Comparison of ENCODE assay signal across 8 mouse cellular contexts in the genomic region with DNA sequence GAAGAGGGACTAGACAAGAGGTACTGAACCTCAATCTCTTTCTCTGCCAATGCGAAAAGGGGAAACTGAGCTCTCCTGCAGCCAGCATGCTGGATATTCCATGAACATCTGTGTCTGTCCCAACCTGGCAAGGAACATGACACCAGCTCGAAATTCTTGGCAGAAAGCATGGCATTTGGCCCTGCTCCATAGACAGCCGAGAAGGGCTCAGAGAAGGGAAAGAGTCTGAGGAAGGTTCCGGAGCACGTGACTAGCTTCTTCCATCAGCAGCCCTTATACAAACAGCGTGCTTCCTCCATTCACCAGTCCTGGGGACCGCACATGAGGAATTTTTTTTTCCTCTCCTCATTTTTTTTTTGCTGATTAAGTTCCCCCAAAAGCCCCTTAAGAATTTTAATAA. TPM values are rescaled to one million over a fixed set of nuclear protein-coding genes. Genes with fewer than 3 reads are reported as not detected.
DNase-seq lines count a peak whose midpoint lies in the region; ATAC-seq and TF ChIP-seq lines count a peak whose summit lies in the region.

No protein-coding gene starts in this region.

- no peaks in the 10 kb centered on the region for H3K9me3 ChIP-seq in forebrain, embryonic 13.5 days (replicated peaks)
- no peaks in the 10 kb centered on the region for H3K9me3 ChIP-seq in forebrain, embryonic 12.5 days
- no peaks in the 10 kb centered on the region for H3K9me3 ChIP-seq in lung, embryonic 15.5 days
- H3K9me3 ChIP-seq in embryonic facial prominence, embryonic 14.5 days (ENCODE audit: control insufficient read depth, low read length) = no peaks in the 10 kb centered on the region
- no peaks in the 10 kb centered on the region for H3K9me3 ChIP-seq in intestine, postnatal 0 days (ENCODE audit: control insufficient read depth)

- peak; percentile 26; the same call in 1 of the 2 replicates for ATAC-seq in forebrain, embryonic 13.5 days
- no peak for ATAC-seq in forebrain, embryonic 12.5 days (ENCODE audit: low FRiP score)
- ATAC-seq in lung, embryonic 15.5 days (ENCODE audit: borderline replicate concordance, extremely low read depth, low FRiP score, low TSS enrichment) = no peak
- 0 out of 2 replicates have a peak, but pooled peaks have one; percentile 22 for ATAC-seq in embryonic facial prominence, embryonic 14.5 days (ENCODE audit: low read depth)
- no peak for ATAC-seq in intestine, postnatal 0 days

- H3K36me3 ChIP-seq in forebrain, embryonic 13.5 days (ENCODE audit: poor library complexity, severe bottlenecking) = no peaks in the 10 kb centered on the region
- no peaks in the 10 kb centered on the region for H3K36me3 ChIP-seq in forebrain, embryonic 12.5 days (replicated peaks)
- H3K36me3 ChIP-seq in lung, embryonic 15.5 days = no peaks in the 10 kb centered on the region
- H3K36me3 ChIP-seq in embryonic facial prominence, embryonic 14.5 days (ENCODE audit: control insufficient read depth, insufficient read depth, low read length) = no peaks in the 10 kb centered on the region
- H3K36me3 ChIP-seq in intestine, postnatal 0 days (ENCODE audit: control insufficient read depth, insufficient read depth) = no peaks in the 10 kb centered on the region

- H3K9ac ChIP-seq in forebrain, embryonic 13.5 days = no peak overlapping the region
- no peak overlapping the region for H3K9ac ChIP-seq in forebrain, embryonic 12.5 days
- no peak overlapping the region for H3K9ac ChIP-seq in lung, embryonic 15.5 days
- no peak overlapping the region for H3K9ac ChIP-seq in embryonic facial prominence, embryonic 14.5 days (ENCODE audit: low read depth, low read length)
- H3K9ac ChIP-seq in intestine, postnatal 0 days (ENCODE audit: low read depth, low read length) = no peak overlapping the region

- no peaks in the 10 kb centered on the region for H3K4me1 ChIP-seq in forebrain, embryonic 13.5 days
- 0 out of 2 replicates have a peak, but pooled peaks cover 2% of the 10 kb centered on the region for H3K4me1 ChIP-seq in forebrain, embryonic 12.5 days
- H3K4me1 ChIP-seq in lung, embryonic 15.5 days = peaks cover 15% of the 10 kb centered on the region
- no peaks in the 10 kb centered on the region; the same call in 1 of the 2 replicates for H3K4me1 ChIP-seq in embryonic facial prominence, embryonic 14.5 days (ENCODE audit: control insufficient read depth, insufficient read depth, low read length)
- H3K4me1 ChIP-seq in intestine, postnatal 0 days (replicated peaks; ENCODE audit: control insufficient read depth, insufficient read depth, low read length) = 0 out of 2 replicates have a peak, but pooled peaks cover 6% of the 10 kb centered on the region

- no peak overlapping the region for H3K4me3 ChIP-seq in forebrain, embryonic 13.5 days
- no peak overlapping the region for H3K4me3 ChIP-seq in forebrain, embryonic 12.5 days (replicated peaks)
- no peak overlapping the region for H3K4me3 ChIP-seq in lung, embryonic 15.5 days
- H3K4me3 ChIP-seq in embryonic facial prominence, embryonic 14.5 days (ENCODE audit: low read depth, low read length) = no peak overlapping the region
- H3K4me3 ChIP-seq in intestine, postnatal 0 days (ENCODE audit: low read depth, low read length) = no peak overlapping the region

- no peak overlapping the region for H3K27ac ChIP-seq in forebrain, embryonic 13.5 days
- H3K27ac ChIP-seq in forebrain, embryonic 12.5 days = no peak overlapping the region
- H3K27ac ChIP-seq in lung, embryonic 15.5 days = peak overlapping the region; percentile 11; the same call in 1 of the 2 replicates
- no peak overlapping the region for H3K27ac ChIP-seq in embryonic facial prominence, embryonic 14.5 days (replicated peaks; ENCODE audit: low read depth, low read length)
- no peak overlapping the region for H3K27ac ChIP-seq in intestine, postnatal 0 days (ENCODE audit: low read depth, low read length)

- WGBS in forebrain, embryonic 13.5 days = 68% methylated on average over 7 of the region's 7 CpGs
- 76% methylated on average over 7 of the region's 7 CpGs for WGBS in forebrain, embryonic 12.5 days
- WGBS in lung, embryonic 15.5 days = 26% methylated on average over 7 of the region's 7 CpGs
- WGBS in embryonic facial prominence, embryonic 14.5 days = 43% methylated on average over 7 of the region's 7 CpGs
- 60% methylated on average over 7 of the region's 7 CpGs for WGBS in intestine, postnatal 0 days

- H3K4me2 ChIP-seq in forebrain, embryonic 13.5 days = no peak overlapping the region
- H3K4me2 ChIP-seq in forebrain, embryonic 12.5 days = no peak overlapping the region
- H3K4me2 ChIP-seq in lung, embryonic 15.5 days = no peak overlapping the region
- no peak overlapping the region for H3K4me2 ChIP-seq in embryonic facial prominence, embryonic 14.5 days (ENCODE audit: low read depth, low read length)
- no peak overlapping the region for H3K4me2 ChIP-seq in intestine, postnatal 0 days (replicated peaks; ENCODE audit: low read depth)

- no peaks in the 10 kb centered on the region for H3K27me3 ChIP-seq in forebrain, embryonic 13.5 days
- H3K27me3 ChIP-seq in forebrain, embryonic 12.5 days = no peaks in the 10 kb centered on the region
- H3K27me3 ChIP-seq in lung, embryonic 15.5 days = no peaks in the 10 kb centered on the region
- H3K27me3 ChIP-seq in embryonic facial prominence, embryonic 14.5 days (replicated peaks; ENCODE audit: control insufficient read depth, insufficient read depth, low read length) = no peaks in the 10 kb centered on the region
- H3K27me3 ChIP-seq in intestine, postnatal 0 days (replicated peaks; ENCODE audit: control insufficient read depth, insufficient read depth, low read length) = no peaks in the 10 kb centered on the region

- DNase-seq in lung, postnatal 25 days (ENCODE audit: low spot score) = no peak
- DNase-seq in embryonic facial prominence, embryonic 14.5 days (ENCODE audit: low spot score) = peak; percentile 78
- DNase-seq in lung, postnatal 14 days = peak; percentile 42
- DNase-seq in testis, postnatal 10 days (ENCODE audit: low spot score) = no peak

- TF ChIP-seq CTCF in intestine, postnatal 0 days (IDR thresholded peaks at IDR 0.05; ENCODE audit: low read depth) = no peak

RNA-seq across cellular contexts. Expression of gene Tsen2, which starts 9.8 kb away (rescaled TPM):
- 35.0 and 36.9 TPM in 2 replicates for polyA plus RNA-seq in forebrain, embryonic 13.5 days (2015; fragmentation: Nextera tagmentation; extraction: Ambion mirVana)
- 30.3 and 30.9 TPM in 2 replicates for polyA plus RNA-seq in forebrain, embryonic 12.5 days (2016; fragmentation: Nextera tagmentation; extraction: Ambion mirVana)
- 27.9 and 29.1 TPM in 2 replicates for polyA plus RNA-seq in lung, embryonic 15.5 days (2015; fragmentation: Nextera tagmentation; extraction: Ambion mirVana)
- 24.4 and 31.4 TPM in 2 replicates for polyA plus RNA-seq in embryonic facial prominence, embryonic 14.5 days (2014; fragmentation: Nextera tagmentation; extraction: Ambion mirVana)
- polyA plus RNA-seq in intestine, postnatal 0 days (2015; fragmentation: Nextera tagmentation; extraction: Ambion mirVana) = 5.8 and 6.3 TPM in 2 replicates

RNA-seq across cellular contexts. Expression of gene Mkrn2os, which starts 57.8 kb away (rescaled TPM):
- polyA plus RNA-seq in forebrain, embryonic 13.5 days (2015; fragmentation: Nextera tagmentation; extraction: Ambion mirVana) = 0.30 and 0.39 TPM in 2 replicates
- 0.28 and 0.32 TPM in 2 replicates for polyA plus RNA-seq in forebrain, embryonic 12.5 days (2016; fragmentation: Nextera tagmentation; extraction: Ambion mirVana)
- polyA plus RNA-seq in lung, embryonic 15.5 days (2015; fragmentation: Nextera tagmentation; extraction: Ambion mirVana) = 0.19 and 0.25 TPM in 2 replicates
- polyA plus RNA-seq in embryonic facial prominence, embryonic 14.5 days (2014; fragmentation: Nextera tagmentation; extraction: Ambion mirVana) = 0.78 and 0.92 TPM in 2 replicates
- 107 and 108 TPM in 2 replicates for polyA plus RNA-seq in intestine, postnatal 0 days (2015; fragmentation: Nextera tagmentation; extraction: Ambion mirVana)

Comparison
In these comparisons a context has a peak if more than half of its experiments do, and no peak if none do; other contexts are left out.
1. ATAC-seq: peak in forebrain, embryonic 13.5 days (single experiment) and embryonic facial prominence, embryonic 14.5 days (single experiment); none in forebrain, embryonic 12.5 days (single experiment), lung, embryonic 15.5 days (single experiment) and intestine, postnatal 0 days (single experiment).
2. DNase-seq: peak in embryonic facial prominence, embryonic 14.5 days (single experiment) and lung, postnatal 14 days (single experiment); none in lung, postnatal 25 days (single experiment) and testis, postnatal 10 days (single experiment).
3. RNA of gene Mkrn2os, which starts 57.8 kb away (polyA plus RNA-seq): 107 to 108 TPM in intestine, postnatal 0 days; 0.78 to 0.92 TPM in embryonic facial prominence, embryonic 14.5 days, 0.28 to 0.32 TPM in forebrain, embryonic 12.5 days, 0.30 to 0.39 TPM in forebrain, embryonic 13.5 days and 0.19 to 0.25 TPM in lung, embryonic 15.5 days; every median in the first group is over 10 times any median in the second.